Mouse (Mus musculus) left cerebral cortex, adult 2 months (tissue): ENCODE measurements around the gene Cypt15. TPM values are rescaled to one million over a fixed set of nuclear protein-coding genes. Genes with fewer than 3 reads are reported as not detected.
"Not testable (repeated sequence)": the region's sequence is repeated elsewhere in the genome, so short reads cannot be mapped to it uniquely, and the experiment has no call there.

ENCODE experiments used
- DNase-seq, 2 experiments: peaks; one replicate each; pipeline ENCODE4 v3.0.0; 2021 to 2022; ENCODE audit warnings: low spot score in 2 of 2, mixed read lengths in 1 of 2; ENCODE audit errors: extremely low spot score in 1 of 2
- H3K27ac ChIP-seq: fragments of 200-600 bp; 2 replicates; pipeline ENCODE4 v1.8.1; 2022
- H3K4me3 ChIP-seq: fragments of 200-600 bp; 2 replicates; pipeline ENCODE4 v1.8.1; 2022
- CTCF ChIP-seq: fragments of 200-600 bp; IDR thresholded peaks from 2 replicates; pipeline ENCODE4 v1.8.1; 2022; ENCODE audit warnings: antibody characterized with exemption, mild to moderate bottlenecking, moderate library complexity
- intact Hi-C: fragments of 180-260 bp; cut with DNase I; formaldehyde crosslinking; loops from one replicate; pipeline ENCODE4 v1.15.1; 2025
- long read RNA-seq, 2 experiments: library from polyadenylated mRNA; stranded (forward); transcript quantifications; one replicate each; pipeline ENCODE4 v2.0.0; 2021; ENCODE audit warnings: borderline mapping rate in 2 of 2
- total RNA-seq, 2 experiments: library from RNA; stranded (reverse); gene quantifications; 2 replicates each; pipeline ENCODE4 v1.2.3; 2021

Gene Cypt15
- total RNA-seq: not detected
- long read RNA-seq, experiment 1: 0 reads
- long read RNA-seq, experiment 2: 0 reads

DNA sequence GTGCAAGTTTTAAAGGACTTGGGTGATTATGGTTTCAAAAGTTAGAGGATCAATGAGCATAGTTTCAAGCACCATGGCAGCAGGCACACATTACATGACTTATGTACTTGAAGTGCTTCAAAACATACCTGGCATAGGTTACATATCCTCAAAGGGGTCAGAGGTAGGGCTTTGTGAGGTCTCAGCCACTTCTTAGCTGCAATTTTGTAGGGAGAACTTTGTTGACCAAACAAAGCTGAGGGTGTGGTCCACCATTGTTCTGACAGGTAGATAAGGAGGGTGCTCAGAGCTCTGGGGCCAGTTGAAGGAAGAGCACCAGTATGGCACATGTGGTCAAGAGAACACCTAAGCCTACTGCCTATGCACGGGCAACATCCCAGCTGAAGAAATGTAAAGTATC lies at the start of gene Cypt15:
Cypt15 (plus strand) TSS at position 301 of the 400 bp plus-strand sequence.
- intact Hi-C loops, DNase-seq, H3K4me3 ChIP-seq, H3K27ac ChIP-seq: not testable (repeated sequence)

DNA sequence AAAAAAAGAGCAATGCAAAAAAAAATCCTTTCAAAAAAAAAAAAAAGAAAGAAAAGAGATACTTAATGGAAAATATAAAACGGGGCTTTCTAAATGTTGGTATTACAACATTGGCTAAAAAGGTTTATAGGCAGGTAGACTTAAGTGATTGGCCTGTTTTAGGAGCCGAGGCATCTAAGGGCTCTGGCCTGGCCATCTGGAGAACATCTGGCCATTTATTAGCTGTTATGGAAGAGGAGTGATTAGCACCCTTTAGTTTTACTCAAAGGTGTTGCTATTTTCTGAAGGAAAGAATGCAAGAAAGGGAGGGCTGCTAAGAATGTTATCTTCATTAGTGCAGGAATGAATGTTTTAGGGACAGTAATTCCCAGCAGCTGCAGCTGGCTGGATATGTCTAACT lies 24.9 kb downstream of the Cypt15 start:
- no peak for TF ChIP-seq CTCF
- Histone ChIP-seq H3K4me3 (no peak overlapping the region), H3K27ac (no peak overlapping the region)
- intact Hi-C loops: loop anchor here (10.0 kb wide), 1 partner anchor 116 kb away; no protein-coding TSS in a partner anchor
- no peak for DNase-seq

DNA sequence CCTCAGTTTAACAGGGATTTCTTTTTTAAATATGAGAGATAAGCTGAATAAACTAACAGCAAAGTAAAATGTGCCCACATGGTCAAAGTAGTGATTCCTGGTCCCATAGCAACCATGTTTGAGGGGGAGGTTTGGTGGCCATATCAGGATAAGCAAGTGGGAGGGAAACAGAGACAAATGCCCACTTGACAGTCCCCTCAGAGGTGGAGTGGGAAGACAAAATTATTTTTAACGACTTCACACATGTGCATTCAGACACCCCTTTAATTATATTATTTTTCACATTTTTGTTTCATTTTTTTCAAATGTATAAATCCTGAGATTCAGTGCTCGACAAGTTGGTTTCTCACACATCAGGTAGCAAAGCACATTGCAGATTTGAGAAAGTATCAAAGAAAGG lies 32.8 kb downstream of the Cypt15 start:
- DNase-seq: no peak
- no peak overlapping the region for H3K4me3 ChIP-seq
- H3K27ac ChIP-seq: peak overlapping the region; percentile 10; the same call in 1 of the 2 replicates
- intact Hi-C loops: loop anchor here (10.0 kb wide), 1 partner anchor 124 kb away; no protein-coding TSS in a partner anchor
- TF ChIP-seq CTCF: no peak

DNA sequence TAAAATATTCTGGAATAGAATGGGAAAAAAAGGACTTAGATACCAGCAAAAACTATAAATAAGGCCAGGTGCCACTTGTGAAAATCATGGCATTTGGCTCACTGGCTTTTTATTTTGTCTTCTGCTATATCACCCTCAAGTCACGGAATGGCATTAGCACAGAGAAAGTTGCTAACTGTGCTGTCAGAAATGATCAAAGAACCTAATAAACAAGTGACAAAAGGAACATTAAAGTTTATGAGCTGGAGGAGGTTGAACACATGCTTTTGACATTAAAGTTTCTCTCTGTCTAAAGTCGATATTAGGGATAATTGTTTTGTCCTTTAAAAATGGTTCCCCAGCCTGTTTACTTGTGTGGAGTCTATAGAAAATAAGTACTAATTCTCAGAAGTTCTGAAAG lies 37.7 kb downstream of the Cypt15 start:
- no peak for DNase-seq
- TF ChIP-seq CTCF: no peak
- H3K27ac ChIP-seq: no peak overlapping the region
- intact Hi-C loops: no loop called here
- no peak overlapping the region for H3K4me3 ChIP-seq
